Mouse (Mus musculus): ENCODE data around the gene Tgif1. TPM values are rescaled to one million over a fixed set of nuclear protein-coding genes. Genes with fewer than 3 reads are reported as not detected.

Gene Tgif1
- total RNA-seq, 4 experiments from 2014 or later: 1.9 to 4.7 (median 3.1) TPM

GRCm38 (mm10) chr17:70866538-70867114 is 13.3 kb upstream of the Tgif1 start:
- DNase-seq (ENCODE audit: low spot score in 2 of 2): no peak

GRCm38 (mm10) chr17:70866029-70866428 is 12.7 kb upstream of the Tgif1 start:
- no peak for DNase-seq (ENCODE audit: low spot score in 2 of 2)

GRCm38 (mm10) chr17:70865060-70865604 is 11.8 kb upstream of the Tgif1 start:
- no peak for DNase-seq (ENCODE audit: low spot score in 2 of 2)

DNA sequence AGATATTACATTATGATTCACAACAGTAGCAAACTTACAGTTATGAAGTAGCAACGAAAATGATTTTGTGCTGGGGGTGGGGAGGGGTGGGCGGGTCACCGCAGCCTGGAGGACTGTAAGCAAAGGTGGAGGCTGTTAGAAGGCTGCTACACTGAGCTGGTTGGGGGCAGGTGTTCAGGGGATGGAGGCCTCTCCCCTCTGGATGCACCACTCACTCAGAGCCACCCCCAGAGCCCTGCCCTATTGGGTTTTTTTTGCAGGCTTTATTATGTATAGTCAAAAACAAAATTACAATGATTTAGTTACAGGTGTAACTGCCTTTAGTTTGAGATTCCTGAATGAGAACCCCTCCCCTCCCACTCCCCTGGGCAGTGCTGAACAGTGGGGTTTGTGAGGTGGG is 11.3 kb upstream of the Tgif1 start:
- no peak for DNase-seq (ENCODE audit: low spot score in 2 of 2)

DNA sequence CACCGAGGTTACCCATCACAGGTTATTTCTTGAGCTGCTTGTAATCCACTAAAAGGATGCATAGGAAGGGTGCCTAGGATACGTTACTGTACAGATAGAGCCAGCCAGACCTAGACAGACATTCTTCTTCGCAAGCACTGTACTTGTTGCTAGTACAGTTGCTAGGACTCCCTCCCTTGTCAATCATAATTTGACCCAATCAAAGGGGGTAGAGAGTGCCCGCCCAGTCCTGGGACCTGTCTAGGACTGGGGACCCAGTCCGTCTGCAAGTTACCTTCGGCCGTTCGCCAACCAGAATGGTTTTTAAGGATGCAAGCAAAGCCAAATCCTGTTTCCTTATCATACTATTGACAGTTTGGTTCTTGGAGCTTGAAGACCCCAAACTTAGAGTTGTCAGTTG is 10.8 kb upstream of the Tgif1 start:
- no peak for DNase-seq (ENCODE audit: low spot score in 2 of 2)

DNA sequence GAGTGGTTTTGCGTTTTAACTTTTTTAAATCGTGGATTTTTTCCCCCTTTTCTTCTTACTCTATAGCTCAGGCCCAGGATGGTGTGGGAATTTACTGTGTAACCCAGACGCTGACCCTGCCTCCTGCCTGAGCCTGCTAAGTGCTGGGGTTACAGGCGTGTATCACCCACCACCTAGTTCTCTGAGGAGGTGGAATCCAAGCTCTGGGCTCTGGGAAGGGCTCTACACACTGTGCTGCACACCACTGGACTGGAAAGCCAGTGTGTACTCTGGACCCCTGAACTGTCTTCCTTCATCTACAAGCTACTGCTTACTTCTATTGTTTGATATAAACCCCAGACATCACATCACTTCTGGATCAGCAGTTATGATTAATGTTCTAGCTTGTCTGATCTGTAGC is 5.5 kb upstream of the Tgif1 start:
- DNase-seq (ENCODE audit: low spot score in 2 of 2): no peak

GRCm38 (mm10) chr17:70856871-70857415 is 3.6 kb upstream of the Tgif1 start:
- DNase-seq (ENCODE audit: low spot score in 2 of 2): no peak

GRCm38 (mm10) chr17:70854021-70854420 is 675 bp upstream of the Tgif1 start:
- no peak for DNase-seq (ENCODE audit: low spot score in 2 of 2)

GRCm38 (mm10) chr17:70852686-70853386 is 510 bp downstream of the Tgif1 start:
- peak; percentile 34 to 47 for DNase-seq (ENCODE audit: low spot score in 2 of 2)

DNA sequence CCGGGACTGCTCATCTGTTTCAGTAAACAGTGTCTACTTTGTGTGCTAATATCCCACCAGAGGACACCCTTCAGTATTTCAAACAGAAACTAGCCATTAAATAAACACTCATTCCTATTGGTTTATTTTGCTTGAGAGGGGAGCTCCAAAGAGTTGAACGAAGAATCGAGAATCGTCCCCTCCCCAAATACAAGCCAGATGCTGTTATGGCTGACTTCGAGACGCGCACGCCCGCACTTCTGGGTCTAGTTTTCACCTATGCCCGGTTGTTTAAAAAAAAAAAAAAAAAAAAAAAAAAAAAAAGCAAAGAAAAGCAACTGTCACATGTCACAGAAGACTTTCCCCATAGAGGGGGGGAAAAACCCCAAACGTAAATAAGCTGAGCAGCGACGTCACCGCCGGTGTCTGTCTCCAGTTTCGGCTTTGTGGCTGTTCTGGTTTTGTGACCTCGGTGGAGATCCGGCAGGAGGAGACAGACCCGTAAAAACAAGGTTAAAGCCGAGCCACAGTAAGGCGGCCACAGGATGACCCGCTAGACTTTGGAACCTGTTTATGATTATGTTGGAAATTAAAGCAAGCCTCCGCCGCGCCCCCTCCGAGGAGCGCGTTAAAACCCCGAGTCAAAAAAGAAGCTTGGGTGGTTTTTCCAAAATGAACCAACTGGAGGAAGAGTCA is 1.2 kb downstream of the Tgif1 start:
- DNase-seq (ENCODE audit: low spot score in 2 of 2): no peak

- DNase-seq (ENCODE audit: low spot score in 2 of 2): no peak
Measured at GRCm38 (mm10) chr17:70850996-70851991, 2.1 kb downstream of the Tgif1 start.

DNA sequence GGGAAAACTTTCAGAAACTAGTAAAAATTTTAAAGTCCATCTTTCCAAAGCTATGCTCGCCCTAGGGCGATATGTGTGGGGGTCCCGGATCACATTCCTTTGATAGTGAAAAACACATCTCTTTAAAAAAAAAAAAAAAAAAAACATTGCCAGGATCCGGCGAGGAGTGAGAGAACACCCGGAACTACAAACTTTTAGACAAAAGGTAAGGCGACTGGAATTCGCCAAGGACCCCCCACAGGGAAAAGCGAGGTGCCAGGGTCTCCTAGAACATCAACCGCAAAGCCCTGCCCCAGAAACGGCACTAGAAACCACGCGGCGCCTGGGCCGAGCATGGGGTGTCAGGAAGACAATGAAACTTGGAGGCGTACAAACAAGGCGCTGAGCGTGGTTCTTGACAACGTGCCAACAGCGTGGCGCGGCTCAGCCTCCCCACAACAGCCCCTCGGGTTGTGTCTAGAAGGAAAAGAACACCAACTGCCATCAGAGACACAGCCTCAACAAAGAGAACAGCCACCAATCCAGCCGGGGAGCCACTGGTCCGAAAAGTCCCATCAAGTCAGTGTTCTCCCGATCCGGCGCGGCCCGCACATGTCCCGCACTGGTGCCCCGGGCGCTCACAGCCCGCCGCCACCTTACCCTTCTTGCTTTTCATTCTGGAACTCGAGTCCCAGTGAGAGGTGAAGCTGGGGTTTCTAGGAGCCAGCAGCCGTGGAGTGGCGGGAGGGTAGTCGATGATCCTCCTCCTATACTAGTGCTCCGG is 2.9 kb downstream of the Tgif1 start:
- no peak for DNase-seq (ENCODE audit: low spot score in 2 of 2)

GRCm38 (mm10) chr17:70849399-70850232 is 3.7 kb downstream of the Tgif1 start:
- no peak for DNase-seq (ENCODE audit: low spot score in 2 of 2)

DNA sequence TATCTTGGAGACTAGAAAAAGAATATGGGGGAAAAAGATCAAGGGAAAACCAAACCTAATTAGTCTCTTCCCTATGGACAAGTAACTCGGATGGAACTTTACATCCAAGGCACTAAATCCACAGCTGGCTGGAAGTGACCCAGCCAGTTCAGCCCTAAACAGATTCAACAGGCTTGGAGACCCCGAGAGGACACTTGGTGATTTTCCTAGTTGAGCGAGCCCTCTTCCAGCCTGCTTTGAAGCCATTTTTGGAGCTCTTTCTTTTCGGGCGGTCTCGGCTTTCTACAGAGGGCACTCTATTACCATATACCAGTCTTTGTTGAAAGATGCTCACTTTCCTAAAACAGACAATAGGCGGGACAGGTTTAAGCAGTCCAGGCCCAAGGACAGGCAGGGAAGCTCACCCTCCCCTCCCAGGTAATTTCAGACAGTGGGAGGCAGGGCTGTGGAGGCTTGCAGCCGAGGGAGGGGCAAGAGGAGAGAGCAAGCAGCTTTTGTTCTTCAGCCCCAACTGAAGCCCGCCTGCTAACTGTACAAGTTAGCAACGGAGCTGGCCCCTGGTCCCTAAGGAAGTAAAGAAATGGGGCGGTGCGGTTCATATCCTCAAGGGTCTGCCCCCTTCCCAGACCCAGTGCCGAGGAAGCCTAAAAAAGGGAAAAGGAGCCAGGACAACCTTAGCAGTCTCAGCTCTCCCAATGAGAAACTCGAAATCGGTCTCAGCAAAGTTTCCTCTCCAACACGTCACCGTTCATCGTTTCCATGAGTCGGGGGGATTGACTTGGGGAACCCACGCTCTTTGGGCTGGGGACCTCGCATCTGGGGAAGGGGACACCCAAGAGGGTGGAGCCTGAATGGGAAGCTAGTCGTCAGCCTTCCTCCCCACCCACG is 4.6 kb downstream of the Tgif1 start:
- DNase-seq (ENCODE audit: low spot score in 2 of 2): no peak

DNA sequence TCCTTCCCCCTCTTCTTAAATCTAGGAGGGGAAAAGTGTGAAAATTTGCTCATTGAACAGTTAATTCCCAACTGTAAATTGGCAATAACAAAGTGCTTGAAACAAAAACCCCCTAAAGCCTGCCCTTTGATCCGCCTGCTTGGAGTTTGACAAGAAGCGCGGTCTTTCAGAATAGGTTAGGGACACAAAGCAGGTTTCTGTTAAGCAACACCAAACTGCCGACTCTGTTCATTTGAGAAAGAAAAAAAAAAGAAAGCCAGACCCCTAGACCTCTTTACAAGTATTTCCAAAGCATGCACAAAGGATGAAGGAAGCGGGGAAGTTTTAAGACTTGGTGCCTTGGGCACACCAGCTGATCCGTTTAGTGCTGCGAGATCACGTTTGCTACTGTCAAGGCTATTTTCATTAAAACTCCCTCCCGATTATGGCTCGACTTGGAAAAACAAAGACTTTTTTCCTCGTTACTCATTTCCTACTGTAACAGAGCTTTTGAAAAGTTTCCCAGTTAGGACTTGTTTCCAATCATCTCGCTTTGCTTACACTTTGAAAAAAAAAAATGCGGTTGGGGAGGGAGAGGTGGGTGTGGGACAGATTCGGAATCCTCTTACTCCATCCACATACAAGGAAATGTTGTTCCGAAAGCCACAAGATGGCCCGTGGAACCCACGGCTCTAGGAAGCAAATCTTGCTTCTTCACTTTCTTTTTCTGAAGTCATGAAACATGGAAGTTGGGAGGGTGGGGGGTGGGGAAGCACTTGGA is 5.4 kb downstream of the Tgif1 start:
- DNase-seq (ENCODE audit: low spot score in 2 of 2): no peak

DNA sequence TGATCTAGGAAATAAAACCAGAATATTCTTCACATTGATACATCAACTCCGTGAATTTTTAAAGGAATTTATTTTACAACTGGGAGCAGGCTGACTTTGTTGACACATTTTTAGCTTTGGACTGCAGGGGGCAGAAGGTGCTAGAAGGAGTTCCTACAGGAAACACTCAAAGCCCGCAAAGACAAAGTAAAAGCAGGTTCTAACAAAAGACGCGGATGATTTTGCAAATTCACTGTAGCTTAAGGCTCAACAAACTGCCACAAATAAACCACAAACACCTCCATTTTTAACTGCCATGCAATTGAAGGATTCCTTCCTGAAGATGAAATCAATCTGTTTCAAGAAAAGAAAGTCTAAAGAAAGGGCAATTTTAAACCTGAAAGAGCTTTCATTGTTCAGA is 6.3 kb downstream of the Tgif1 start:
- no peak for DNase-seq (ENCODE audit: low spot score in 2 of 2)

- DNase-seq (ENCODE audit: low spot score in 2 of 2): no peak
Measured at GRCm38 (mm10) chr17:70846111-70846644, 7.2 kb downstream of the Tgif1 start.

All from left cerebral cortex, adult 8-10 months (tissue).